7 mouse cellular contexts compared by ENCODE assay signal in the genomic region with DNA sequence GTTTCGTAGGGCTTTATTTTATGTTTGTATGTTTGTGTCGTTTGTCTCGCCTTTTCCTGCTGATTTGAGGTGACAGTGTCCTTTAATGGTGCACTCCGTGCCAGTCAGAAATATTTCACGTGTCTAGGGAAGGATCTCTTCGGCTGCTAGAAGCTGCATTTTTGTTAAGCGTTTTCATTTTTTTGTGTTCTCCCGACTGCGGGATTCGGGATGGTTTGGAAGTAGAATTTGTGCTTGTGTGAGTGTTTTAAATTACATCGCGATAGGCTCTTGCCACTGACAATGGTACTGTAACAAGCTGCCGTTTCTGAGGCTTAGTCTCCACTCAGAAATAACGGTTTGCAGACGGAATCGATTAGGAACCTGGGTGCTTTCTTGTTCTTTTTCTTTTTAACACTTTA. TPM values are rescaled to one million over a fixed set of nuclear protein-coding genes. Genes with fewer than 3 reads are reported as not detected.
DNase-seq lines count a peak whose midpoint lies in the region; ATAC-seq and TF ChIP-seq lines count a peak whose summit lies in the region.

No protein-coding gene starts in this region.

- no peak for DNase-seq in lung, postnatal 14 days
- peak; percentile 22 to 47 for DNase-seq in cerebellum, postnatal 25 days
- no peak for DNase-seq in liver, postnatal 0 days
- DNase-seq in gastrocnemius, postnatal 36 days, result no peak
- no peak for DNase-seq in thymus, adult 2 months

- no peak overlapping the region for H3K27ac ChIP-seq in lung, embryonic 16.5 days (ENCODE audit: low read length)
- H3K27ac ChIP-seq in heart, embryonic 16.5 days (ENCODE audit: low read length), result peak overlapping the region; percentile 68; the same call in 1 of the 2 replicates
- H3K27ac ChIP-seq in liver, postnatal 0 days (ENCODE audit: low read depth), result peak overlapping the region; percentile 69
- no peak overlapping the region for H3K27ac ChIP-seq in thymus, adult 2 months (ENCODE audit: control insufficient read depth, insufficient read depth, low read length)

- ATAC-seq in lung, embryonic 16.5 days (ENCODE audit: low read depth), result no peak
- ATAC-seq in heart, embryonic 16.5 days (replicated peaks; ENCODE audit: extremely low read depth, insufficient read depth, low FRiP score), result no peak
- ATAC-seq in liver, postnatal 0 days, result no peak

- H3K27me3 ChIP-seq in lung, embryonic 16.5 days (ENCODE audit: control insufficient read depth, insufficient read depth, low read depth, low read length), result no peaks in the 10 kb centered on the region
- no peaks in the 10 kb centered on the region for H3K27me3 ChIP-seq in heart, embryonic 16.5 days (ENCODE audit: control insufficient read depth, insufficient read depth, low read length)
- H3K27me3 ChIP-seq in liver, postnatal 0 days (ENCODE audit: insufficient read depth, low read length), result no peaks in the 10 kb centered on the region
- peaks cover 10% of the 10 kb centered on the region for H3K27me3 ChIP-seq in thymus, adult 2 months (ENCODE audit: control insufficient read depth, insufficient read depth, low read length)

- H3K4me2 ChIP-seq in lung, embryonic 16.5 days (ENCODE audit: low read depth, low read length), result peak overlapping the region; percentile 86
- H3K4me2 ChIP-seq in heart, embryonic 16.5 days (ENCODE audit: low read depth, low read length), result peak overlapping the region; percentile 74
- H3K4me2 ChIP-seq in liver, postnatal 0 days (ENCODE audit: low read depth, low read length), result peak overlapping the region; percentile 87

- intact Hi-C loops in gastrocnemius, postnatal 36 days (cut with DNase I), result loop anchor here (5.0 kb wide), 4 partner anchors 35 to 180 kb away; partner anchors contain the start of genes Ccdc90b and Pcf11

- TF ChIP-seq POLR2A in thymus, adult 2 months (IDR thresholded peaks at IDR 0.05; ENCODE audit: control insufficient read depth, extremely low read depth, insufficient read depth, low read length, poor library complexity), result no peak

- H3K36me3 ChIP-seq in lung, embryonic 16.5 days (ENCODE audit: control insufficient read depth, insufficient read depth, low read length), result 0 out of 2 replicates have a peak, but pooled peaks cover 4% of the 10 kb centered on the region
- 0 out of 2 replicates have a peak, but pooled peaks cover 4% of the 10 kb centered on the region for H3K36me3 ChIP-seq in heart, embryonic 16.5 days (ENCODE audit: control insufficient read depth, insufficient read depth)
- peaks cover 14% of the 10 kb centered on the region for H3K36me3 ChIP-seq in liver, postnatal 0 days (replicated peaks; ENCODE audit: insufficient read depth, low read length)
- H3K36me3 ChIP-seq in thymus, adult 2 months (ENCODE audit: control insufficient read depth, insufficient read depth, low read length), result peaks cover 5% of the 10 kb centered on the region; the same call in 1 of the 2 replicates

- H3K9ac ChIP-seq in lung, embryonic 16.5 days (ENCODE audit: low read length), result peak overlapping the region; percentile 60
- H3K9ac ChIP-seq in heart, embryonic 16.5 days (ENCODE audit: low read length), result peak overlapping the region; percentile 71
- H3K9ac ChIP-seq in liver, postnatal 0 days (replicated peaks), result peak overlapping the region; percentile 98

- no peak for TF ChIP-seq CTCF in liver, postnatal 0 days (IDR thresholded peaks at IDR 0.05; ENCODE audit: low read depth)
- no peak for TF ChIP-seq CTCF in thymus, adult 2 months (IDR thresholded peaks at IDR 0.05; ENCODE audit: borderline replicate concordance, control insufficient read depth, extremely low read depth, insufficient read depth, low read length, poor library complexity)

- peaks cover 14% of the 10 kb centered on the region for H3K4me1 ChIP-seq in lung, embryonic 16.5 days (replicated peaks; ENCODE audit: control insufficient read depth, insufficient read depth, low read length)
- H3K4me1 ChIP-seq in heart, embryonic 16.5 days (ENCODE audit: control insufficient read depth, insufficient read depth, low read length), result peaks cover 15% of the 10 kb centered on the region
- peaks cover 19% of the 10 kb centered on the region for H3K4me1 ChIP-seq in liver, postnatal 0 days (ENCODE audit: insufficient read depth)
- peaks cover 5% of the 10 kb centered on the region for H3K4me1 ChIP-seq in thymus, adult 2 months (replicated peaks; ENCODE audit: control insufficient read depth, insufficient read depth, low read length)

- no peak for TF ChIP-seq EP300 in liver, postnatal 0 days (IDR thresholded peaks at IDR 0.05; ENCODE audit: low read depth)

- H3K9me3 ChIP-seq in lung, embryonic 16.5 days (ENCODE audit: control insufficient read depth, low read length), result no peaks in the 10 kb centered on the region
- H3K9me3 ChIP-seq in heart, embryonic 16.5 days (replicated peaks; ENCODE audit: control insufficient read depth, low read length), result no peaks in the 10 kb centered on the region
- H3K9me3 ChIP-seq in liver, postnatal 0 days (ENCODE audit: low read length), result no peaks in the 10 kb centered on the region

- WGBS in lung, embryonic 16.5 days, result under 1% methylated on average over 16 of the region's 16 CpGs
- under 1% methylated on average over 16 of the region's 16 CpGs for WGBS in heart, embryonic 16.5 days
- WGBS in liver, postnatal 0 days (ENCODE audit: insufficient replicate concordance), result under 1% methylated on average over 16 of the region's 16 CpGs
- 2% methylated on average over 16 of the region's 16 CpGs for WGBS in thymus, adult 2 months

- peak overlapping the region; percentile 65 for H3K4me3 ChIP-seq in lung, embryonic 16.5 days (ENCODE audit: low read length)
- H3K4me3 ChIP-seq in heart, embryonic 16.5 days (ENCODE audit: low read length), result peak overlapping the region; percentile 92
- H3K4me3 ChIP-seq in liver, postnatal 0 days (ENCODE audit: low read depth, low read length), result peak overlapping the region; percentile 94
- H3K4me3 ChIP-seq in thymus, adult 2 months (ENCODE audit: control insufficient read depth, insufficient read depth, low read length), result no peak overlapping the region

RNA-seq across cellular contexts. Expression of gene Rab30, which starts 0.9 kb away (rescaled TPM):
- polyA plus RNA-seq in lung, embryonic 16.5 days (2015; fragmentation: Nextera tagmentation; extraction: Ambion mirVana), result 5.0 and 5.6 TPM in 2 replicates
- 7.6 and 8.8 TPM in 2 replicates for polyA plus RNA-seq in heart, embryonic 16.5 days (2015; fragmentation: Nextera tagmentation; extraction: Ambion mirVana)
- polyA plus RNA-seq in liver, postnatal 0 days (2015; fragmentation: Nextera tagmentation; extraction: Ambion mirVana), result 28.8 and 28.9 TPM in 2 replicates
- total RNA-seq in gastrocnemius, postnatal 36 days (2021), result 1 to 10 TPM; 5.7 to 6.6 TPM
- polyA plus RNA-seq in thymus, adult 2 months (2012; rRNA removed), result 1.1 and 1.2 TPM in 2 replicates

Comparison
In these comparisons a context has a peak if more than half of its experiments do, and no peak if none do; other contexts are left out.
1. H3K27ac ChIP-seq: peak in heart, embryonic 16.5 days (single experiment) and liver, postnatal 0 days (single experiment); none in lung, embryonic 16.5 days (single experiment) and thymus, adult 2 months (single experiment).
2. DNase-seq: peak in cerebellum, postnatal 25 days (2 of 2); none in lung, postnatal 14 days (single experiment), liver, postnatal 0 days (single experiment), gastrocnemius, postnatal 36 days (0 of 2) and thymus, adult 2 months (single experiment).
3. Peak in every context shown above with its lines, with median percentiles within 50 percentile points of each other: H3K4me2 ChIP-seq and H3K9ac ChIP-seq.